Comparison of ENCODE assay signal across 13 mouse cellular contexts in genomic region chr4:137183181-137183850, GRCm38 (mm10).
DNase-seq lines count a peak whose midpoint lies in the region; ATAC-seq and TF ChIP-seq lines count a peak whose summit lies in the region.
"Had no signal": no experiment of that assay in that cellular context is flagged by ENCODE, and none has a peak within 500 bp of the region (broad histone marks: within the 10 kb centered on the region; RNA-seq: fewer than 3 reads in every experiment).

No protein-coding gene starts in this region.

- no peak for TF ChIP-seq CTCF in kidney, postnatal 0 days (IDR thresholded peaks at IDR 0.05; ENCODE audit: low read depth)
- no peak for TF ChIP-seq CTCF in lung, postnatal 0 days (IDR thresholded peaks at IDR 0.05)

- ATAC-seq in hindbrain, embryonic 14.5 days (ENCODE audit: low FRiP score): no peak
- peak; percentile 43; the same call in 1 of the 2 replicates for ATAC-seq in kidney, postnatal 0 days (replicated peaks; ENCODE audit: low FRiP score, low read depth)
- ATAC-seq in lung, postnatal 0 days: peak; percentile 49
- no peak for ATAC-seq in erythroblast, adult 5-6 weeks (replicated peaks; ENCODE audit: low FRiP score, poor library complexity, severe bottlenecking)
- ATAC-seq in forebrain, embryonic 15.5 days (replicated peaks): no peak
- ATAC-seq in forebrain, embryonic 12.5 days (ENCODE audit: low FRiP score): no peak
- ATAC-seq: midbrain, embryonic 16.5 days had no signal

- WGBS in hindbrain, embryonic 10.5 days: 73% methylated on average over 10 of the region's 10 CpGs
- 66% methylated on average over 10 of the region's 10 CpGs for WGBS in hindbrain, embryonic 14.5 days
- WGBS in kidney, postnatal 0 days: 26% methylated on average over 8 of the region's 10 CpGs
- WGBS in lung, postnatal 0 days: 34% methylated on average over 10 of the region's 10 CpGs
- 59% methylated on average over 10 of the region's 10 CpGs for WGBS in forebrain, embryonic 15.5 days
- 74% methylated on average over 10 of the region's 10 CpGs for WGBS in forebrain, embryonic 12.5 days

- peak overlapping the region; percentile 29; the same call in 1 of the 2 replicates for H3K27ac ChIP-seq in hindbrain, embryonic 10.5 days
- H3K27ac ChIP-seq in hindbrain, embryonic 14.5 days: no peak overlapping the region
- peak overlapping the region; percentile 33; the same call in 1 of the 2 replicates for H3K27ac ChIP-seq in kidney, postnatal 0 days
- no peak overlapping the region for H3K27ac ChIP-seq in lung, postnatal 0 days (ENCODE audit: low read length)
- H3K27ac ChIP-seq in forebrain, embryonic 15.5 days (replicated peaks): no peak overlapping the region
- H3K27ac ChIP-seq in forebrain, embryonic 12.5 days: no peak overlapping the region
- H3K27ac ChIP-seq: liver, embryonic 15.5 days had no signal

- no peak for DNase-seq in hindbrain, embryonic 10.5 days (ENCODE audit: low spot score)
- no peak for DNase-seq in hindbrain, embryonic 14.5 days (ENCODE audit: low spot score)
- peak; percentile 26 for DNase-seq in adrenal gland, postnatal 25 days
- peak; percentile 73 for DNase-seq in kidney, postnatal 0 days (ENCODE audit: low spot score)
- peak; percentile 32 for DNase-seq in lung, postnatal 0 days (ENCODE audit: low spot score)
- DNase-seq: cerebellum, adult 9-11 months; gastrocnemius, postnatal 14 days; layer of hippocampus, postnatal 36 days had no signal

- no peaks in the 10 kb centered on the region; the same call in 1 of the 2 replicates for H3K27me3 ChIP-seq in hindbrain, embryonic 10.5 days (ENCODE audit: insufficient read depth, poor library complexity, severe bottlenecking)
- no peaks in the 10 kb centered on the region for H3K27me3 ChIP-seq in hindbrain, embryonic 14.5 days (ENCODE audit: control insufficient read depth, insufficient read depth, low read length)
- H3K27me3 ChIP-seq in kidney, postnatal 0 days (ENCODE audit: insufficient read depth, low read length): no peaks in the 10 kb centered on the region
- no peaks in the 10 kb centered on the region for H3K27me3 ChIP-seq in lung, postnatal 0 days (replicated peaks; ENCODE audit: insufficient read depth, low read length)
- H3K27me3 ChIP-seq in forebrain, embryonic 15.5 days: no peaks in the 10 kb centered on the region
- H3K27me3 ChIP-seq in forebrain, embryonic 12.5 days: no peaks in the 10 kb centered on the region; the same call in 1 of the 2 replicates
- H3K27me3 ChIP-seq: liver, embryonic 15.5 days had no signal

- no peaks in the 10 kb centered on the region for H3K9me3 ChIP-seq in hindbrain, embryonic 10.5 days
- H3K9me3 ChIP-seq in hindbrain, embryonic 14.5 days (ENCODE audit: control insufficient read depth, low read length): no peaks in the 10 kb centered on the region
- H3K9me3 ChIP-seq in kidney, postnatal 0 days (replicated peaks; ENCODE audit: low read length): no peaks in the 10 kb centered on the region
- no peaks in the 10 kb centered on the region for H3K9me3 ChIP-seq in lung, postnatal 0 days (ENCODE audit: low read length)
- no peaks in the 10 kb centered on the region for H3K9me3 ChIP-seq in forebrain, embryonic 15.5 days
- H3K9me3 ChIP-seq in forebrain, embryonic 12.5 days: no peaks in the 10 kb centered on the region
- H3K9me3 ChIP-seq: liver, embryonic 15.5 days had no signal

- H3K9ac ChIP-seq in hindbrain, embryonic 14.5 days: no peak overlapping the region
- no peak overlapping the region for H3K9ac ChIP-seq in kidney, postnatal 0 days (ENCODE audit: low read depth, low read length)
- H3K9ac ChIP-seq in lung, postnatal 0 days (replicated peaks; ENCODE audit: low read depth): no peak overlapping the region
- no peak overlapping the region for H3K9ac ChIP-seq in forebrain, embryonic 15.5 days (replicated peaks)
- H3K9ac ChIP-seq in forebrain, embryonic 12.5 days: no peak overlapping the region
- H3K9ac ChIP-seq: liver, embryonic 15.5 days had no signal

- H3K4me3 ChIP-seq in hindbrain, embryonic 10.5 days: no peak overlapping the region
- H3K4me3 ChIP-seq in hindbrain, embryonic 14.5 days (replicated peaks; ENCODE audit: low read length): no peak overlapping the region
- no peak overlapping the region for H3K4me3 ChIP-seq in kidney, postnatal 0 days (replicated peaks; ENCODE audit: low read depth, low read length)
- no peak overlapping the region for H3K4me3 ChIP-seq in lung, postnatal 0 days (ENCODE audit: low read depth, low read length)
- H3K4me3 ChIP-seq in forebrain, embryonic 15.5 days: no peak overlapping the region
- no peak overlapping the region for H3K4me3 ChIP-seq in forebrain, embryonic 12.5 days (replicated peaks)
- H3K4me3 ChIP-seq: liver, embryonic 15.5 days had no signal

- no peaks in the 10 kb centered on the region for H3K36me3 ChIP-seq in hindbrain, embryonic 10.5 days
- H3K36me3 ChIP-seq in hindbrain, embryonic 14.5 days (replicated peaks; ENCODE audit: control insufficient read depth, insufficient read depth): no peaks in the 10 kb centered on the region
- H3K36me3 ChIP-seq in kidney, postnatal 0 days (ENCODE audit: insufficient read depth, low read length): no peaks in the 10 kb centered on the region
- no peaks in the 10 kb centered on the region for H3K36me3 ChIP-seq in lung, postnatal 0 days (ENCODE audit: insufficient read depth, low read length)
- H3K36me3 ChIP-seq in forebrain, embryonic 15.5 days: no peaks in the 10 kb centered on the region
- H3K36me3 ChIP-seq in forebrain, embryonic 12.5 days (replicated peaks): no peaks in the 10 kb centered on the region
- H3K36me3 ChIP-seq: liver, embryonic 15.5 days had no signal

- no peak for TF ChIP-seq EP300 in lung, postnatal 0 days (IDR thresholded peaks at IDR 0.05)

- H3K4me1 ChIP-seq in hindbrain, embryonic 10.5 days (replicated peaks): peaks cover 19% of the 10 kb centered on the region
- no peaks in the 10 kb centered on the region for H3K4me1 ChIP-seq in hindbrain, embryonic 14.5 days (replicated peaks; ENCODE audit: control insufficient read depth, insufficient read depth, low read length)
- H3K4me1 ChIP-seq in kidney, postnatal 0 days (replicated peaks; ENCODE audit: insufficient read depth, low read length): peaks cover 21% of the 10 kb centered on the region
- peaks cover 2% of the 10 kb centered on the region; the same call in 1 of the 2 replicates for H3K4me1 ChIP-seq in lung, postnatal 0 days (ENCODE audit: insufficient read depth, low read depth, low read length)
- no peaks in the 10 kb centered on the region for H3K4me1 ChIP-seq in forebrain, embryonic 15.5 days
- H3K4me1 ChIP-seq in forebrain, embryonic 12.5 days: peaks cover 7% of the 10 kb centered on the region

- no peak overlapping the region for H3K4me2 ChIP-seq in hindbrain, embryonic 14.5 days (replicated peaks)
- H3K4me2 ChIP-seq in kidney, postnatal 0 days (ENCODE audit: low read length): no peak overlapping the region
- H3K4me2 ChIP-seq in lung, postnatal 0 days (replicated peaks; ENCODE audit: low read depth, low read length): no peak overlapping the region
- H3K4me2 ChIP-seq in forebrain, embryonic 15.5 days (replicated peaks): no peak overlapping the region
- no peak overlapping the region for H3K4me2 ChIP-seq in forebrain, embryonic 12.5 days
- H3K4me2 ChIP-seq: liver, embryonic 15.5 days had no signal

Comparison
In these comparisons a context has a peak if more than half of its experiments do, and no peak if none do; other contexts are left out.
1. H3K27ac ChIP-seq: peak in hindbrain, embryonic 10.5 days (single experiment) and kidney, postnatal 0 days (single experiment); none in hindbrain, embryonic 14.5 days (single experiment), lung, postnatal 0 days (single experiment), forebrain, embryonic 15.5 days (single experiment) and forebrain, embryonic 12.5 days (single experiment).
2. DNase-seq: peak in adrenal gland, postnatal 25 days (single experiment), kidney, postnatal 0 days (single experiment) and lung, postnatal 0 days (single experiment); none in hindbrain, embryonic 10.5 days (single experiment) and hindbrain, embryonic 14.5 days (single experiment).
3. ATAC-seq: peak in kidney, postnatal 0 days (single experiment) and lung, postnatal 0 days (single experiment); none in hindbrain, embryonic 14.5 days (single experiment), erythroblast, adult 5-6 weeks (single experiment), forebrain, embryonic 15.5 days (single experiment) and forebrain, embryonic 12.5 days (single experiment).